Mouse (Mus musculus): ENCODE measurements around the gene Tmem35b.

DNA sequence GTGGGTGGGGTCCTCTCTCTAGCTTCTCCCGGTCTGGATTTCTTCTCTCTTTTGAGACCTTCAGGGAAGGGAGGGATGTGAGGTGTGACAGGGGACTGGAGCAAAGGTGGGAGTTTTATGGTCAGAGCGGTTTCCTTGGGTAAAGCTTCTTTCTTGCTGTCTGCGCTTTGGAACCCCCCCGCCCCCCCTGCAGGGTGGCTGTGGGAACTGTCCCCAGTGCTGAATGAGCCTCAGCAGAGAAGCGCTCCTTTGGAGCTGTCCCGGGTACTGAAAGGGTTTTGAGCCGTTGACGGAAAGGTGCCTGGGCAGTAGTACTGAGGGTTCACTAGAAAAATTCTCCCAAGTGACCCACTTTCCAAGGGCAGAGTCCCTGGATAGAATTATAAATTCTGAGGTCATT is 50.0 kb downstream of the Tmem35b start:
- TF ChIP-seq GATA1 (IDR thresholded peaks at IDR 0.05; ENCODE audit: borderline replicate concordance, low read length) (no peak), FLI1 (IDR thresholded peaks at IDR 0.05; ENCODE audit: low read length) (no peak)

All from megakaryocyte, embryonic 14.5 days (primary cell).